In the genomic region with DNA sequence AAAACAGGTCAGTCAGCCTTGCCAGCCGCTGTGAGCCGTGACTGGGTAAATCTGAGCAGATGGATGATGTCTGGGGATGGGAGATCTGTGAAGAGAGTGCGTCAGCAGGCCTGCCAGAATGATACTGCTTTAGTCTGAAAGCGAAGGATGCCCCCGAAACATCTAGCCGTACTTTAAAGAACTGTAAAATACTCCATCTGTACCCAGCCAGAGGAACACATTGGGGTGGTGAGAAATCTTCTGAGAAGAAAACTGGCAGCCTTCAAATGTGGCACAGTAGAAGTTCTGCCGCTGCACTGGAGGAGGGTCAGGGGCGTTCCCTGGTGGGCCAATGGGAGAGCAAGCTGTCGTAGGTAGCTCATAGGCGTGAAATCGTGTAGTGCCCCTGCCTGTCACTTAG, we compare ENCODE assay signal across 18 mouse cellular contexts.
A peak's percentile ranks its signal among the peaks of the same experiment; 100 is the strongest.
DNase-seq lines count a peak whose midpoint lies in the region; ATAC-seq and TF ChIP-seq lines count a peak whose summit lies in the region.
"Had no signal": no experiment of that assay in that cellular context is flagged by ENCODE, and none has a peak within 500 bp of the region (broad histone marks: within the 10 kb centered on the region; RNA-seq: fewer than 3 reads in every experiment).

No protein-coding gene starts in this region.

- TF ChIP-seq CTCF in left cerebral cortex, adult 2 months (IDR thresholded peaks at IDR 0.05) = no peak

- no peak overlapping the region for H3K4me3 ChIP-seq in forebrain, embryonic 14.5 days (ENCODE audit: low read depth, low read length)
- H3K4me3 ChIP-seq in forebrain, embryonic 12.5 days (replicated peaks) = no peak overlapping the region
- H3K4me3 ChIP-seq in left cerebral cortex, adult 2 months = peak overlapping the region; percentile 6; the same call in 1 of the 2 replicates
- H3K4me3 ChIP-seq: gastrocnemius, adult 2 months; heart, embryonic 12.5 days; limb, embryonic 12.5 days; myocyte; stomach, embryonic 15.5 days had no signal

- no peaks in the 10 kb centered on the region for H3K9me3 ChIP-seq in forebrain, embryonic 14.5 days (replicated peaks; ENCODE audit: control insufficient read depth, low read length)
- H3K9me3 ChIP-seq in forebrain, embryonic 12.5 days = no peaks in the 10 kb centered on the region
- H3K9me3 ChIP-seq: heart, embryonic 12.5 days; limb, embryonic 12.5 days; stomach, embryonic 15.5 days had no signal

- H3K27ac ChIP-seq in forebrain, embryonic 14.5 days (ENCODE audit: low read depth, low read length) = no peak overlapping the region
- no peak overlapping the region for H3K27ac ChIP-seq in forebrain, embryonic 12.5 days
- peak overlapping the region; percentile 85 for H3K27ac ChIP-seq in left cerebral cortex, adult 2 months
- H3K27ac ChIP-seq: gastrocnemius, adult 2 months; kidney, postnatal 0 days; limb, embryonic 12.5 days; stomach, embryonic 15.5 days had no signal

- H3K4me2 ChIP-seq in forebrain, embryonic 14.5 days (ENCODE audit: low read length) = no peak overlapping the region
- no peak overlapping the region for H3K4me2 ChIP-seq in forebrain, embryonic 12.5 days
- H3K4me2 ChIP-seq: heart, embryonic 12.5 days; limb, embryonic 12.5 days; midbrain, embryonic 11.5 days; stomach, embryonic 15.5 days had no signal

- WGBS in forebrain, embryonic 14.5 days = 90% methylated on average over 11 of the region's 11 CpGs
- WGBS in forebrain, embryonic 12.5 days = 91% methylated on average over 11 of the region's 11 CpGs

- no peak overlapping the region for H3K9ac ChIP-seq in forebrain, embryonic 14.5 days (ENCODE audit: low read length)
- no peak overlapping the region for H3K9ac ChIP-seq in forebrain, embryonic 12.5 days
- H3K9ac ChIP-seq: heart, embryonic 12.5 days; limb, embryonic 12.5 days; stomach, embryonic 15.5 days had no signal

- no peaks in the 10 kb centered on the region for H3K36me3 ChIP-seq in forebrain, embryonic 14.5 days (ENCODE audit: control insufficient read depth, insufficient read depth, low read length)
- no peaks in the 10 kb centered on the region for H3K36me3 ChIP-seq in forebrain, embryonic 12.5 days (replicated peaks)
- H3K36me3 ChIP-seq: heart, embryonic 12.5 days; limb, embryonic 12.5 days; stomach, embryonic 15.5 days had no signal

- H3K4me1 ChIP-seq in forebrain, embryonic 14.5 days (ENCODE audit: control insufficient read depth, insufficient read depth, low read length) = no peaks in the 10 kb centered on the region
- peaks cover 2% of the 10 kb centered on the region; the same call in 1 of the 2 replicates for H3K4me1 ChIP-seq in forebrain, embryonic 12.5 days
- H3K4me1 ChIP-seq: heart, embryonic 12.5 days; stomach, embryonic 15.5 days had no signal

- no peaks in the 10 kb centered on the region for H3K27me3 ChIP-seq in forebrain, embryonic 14.5 days (replicated peaks; ENCODE audit: control insufficient read depth, insufficient read depth, low read length)
- H3K27me3 ChIP-seq in forebrain, embryonic 12.5 days = no peaks in the 10 kb centered on the region
- H3K27me3 ChIP-seq: limb, embryonic 12.5 days; stomach, embryonic 15.5 days had no signal

- DNase-seq in forebrain, embryonic 14.5 days (ENCODE audit: low spot score) = no peak
- peak; percentile 44 to 65 for DNase-seq in frontal cortex, postnatal 10 days (ENCODE audit: low spot score in 2 of 2)
- peak; percentile 42 to 74 for DNase-seq in left cerebral cortex, adult 2 months (ENCODE audit: extremely low spot score in 1 of 2, low spot score in 2 of 2)
- DNase-seq in right cerebral cortex, postnatal 25 days = peak; percentile 76
- no peak for DNase-seq in lung, postnatal 14 days
- no peak for DNase-seq in gastrocnemius, postnatal 10 days
- DNase-seq in kidney, postnatal 4 days = no peak
- DNase-seq: adrenal gland, adult 2 months; gastrocnemius, adult 2 months; heart, postnatal 4 days; lung, postnatal 36 days had no signal

- intact Hi-C loops in left cerebral cortex, adult 2 months (cut with DNase I) = loop anchor here (1.0 to 5.0 kb wide), 4 partner anchors 23 to 146 kb away; no protein-coding TSS in a partner anchor

- peak; percentile 30; the same call in 1 of the 2 replicates for ATAC-seq in forebrain, embryonic 14.5 days
- no peak for ATAC-seq in forebrain, embryonic 12.5 days (ENCODE audit: low FRiP score)

Comparison
In these comparisons a context has a peak if more than half of its experiments do, and no peak if none do; other contexts are left out.
1. DNase-seq: peak in frontal cortex, postnatal 10 days (2 of 2), left cerebral cortex, adult 2 months (2 of 2) and right cerebral cortex, postnatal 25 days (single experiment); none in forebrain, embryonic 14.5 days (single experiment), lung, postnatal 14 days (single experiment), gastrocnemius, postnatal 10 days (single experiment) and kidney, postnatal 4 days (0 of 2).